Mouse (Mus musculus) heart, embryonic 14.5 days (tissue): ENCODE results near the gene Lbh. TPM values are rescaled to one million over a fixed set of nuclear protein-coding genes. Genes with fewer than 3 reads are reported as not detected.

Experiments used
- ATAC-seq: fragments of 200-750 bp; cut with Nextera tagmentation; 2 replicates; pipeline ENCODE4 v1.8.0; 2017; ENCODE audit warnings: low read depth, moderate TSS enrichment; ENCODE audit not compliant: insufficient number of reproducible peaks, insufficient read depth, low FRiP score
- H3K27ac ChIP-seq, 2 experiments: fragments of 200-500 bp in 1 of 2; fragments of 300-500 bp in 1 of 2; sonication (generic) in 1 of 2; replicated peaks in 1 of 2; 2 replicates each; pipeline ENCODE4 v1.5.1; 2012 to 2014; ENCODE audit warnings: low read depth in 2 of 2, low read length in 2 of 2, control low read depth in 1 of 2, mild to moderate bottlenecking in 1 of 2, mixed read lengths in 1 of 2; ENCODE audit not compliant: control insufficient read depth in 1 of 2, insufficient read depth in 1 of 2
- H3K27me3 ChIP-seq: fragments of 300-500 bp; sonication (generic); 2 replicates; pipeline ENCODE4 v1.6.1; 2014; ENCODE audit warnings: mild to moderate bottlenecking, low read length, control low read depth; ENCODE audit not compliant: control insufficient read depth, insufficient read depth
- H3K36me3 ChIP-seq: fragments of 300-500 bp; sonication (generic); 2 replicates; pipeline ENCODE4 v1.6.1; 2014; ENCODE audit warnings: mild to moderate bottlenecking, control low read depth, low read length, mixed read lengths; ENCODE audit not compliant: control insufficient read depth, insufficient read depth
- H3K4me1 ChIP-seq, 2 experiments: fragments of 200-500 bp in 1 of 2; fragments of 300-500 bp in 1 of 2; sonication (generic) in 1 of 2; 2 replicates each; pipeline ENCODE4 v1.6.1; 2012 to 2014; ENCODE audit warnings: low read length in 2 of 2, control low read depth in 1 of 2, mixed read lengths in 1 of 2; ENCODE audit not compliant: control insufficient read depth in 2 of 2, insufficient read depth in 2 of 2
- H3K4me2 ChIP-seq: fragments of 300-500 bp; sonication (generic); 2 replicates; pipeline ENCODE4 v1.6.1; 2014; ENCODE audit warnings: mild to moderate bottlenecking, low read length
- H3K4me3 ChIP-seq, 2 experiments: fragments of 200-500 bp in 1 of 2; fragments of 300-500 bp in 1 of 2; sonication (generic) in 1 of 2; 2 replicates each; pipeline ENCODE4 v1.5.1; 2012 to 2014; ENCODE audit warnings: low read length in 2 of 2, mild to moderate bottlenecking in 2 of 2, control low read depth in 1 of 2, low read depth in 1 of 2, moderate library complexity in 1 of 2; ENCODE audit not compliant: control insufficient read depth in 1 of 2, insufficient read depth in 1 of 2
- H3K9ac ChIP-seq: fragments of 300-500 bp; sonication (generic); 2 replicates; pipeline ENCODE4 v1.6.1; 2014; ENCODE audit warnings: mild to moderate bottlenecking, low read length
- H3K9me3 ChIP-seq: fragments of 300-500 bp; sonication (generic); 2 replicates; pipeline ENCODE4 v1.6.1; 2016; ENCODE audit warnings: low read length, control low read depth; ENCODE audit not compliant: control insufficient read depth
- WGBS: fragments of 180-500 bp; shearing (Covaris S2); extraction: QIAGEN DNeasy Blood & Tissue Kit; methylation state at CpG from one replicate; pipeline ENCODE4 v1.1.7; 2014; 5-methylcytosine and 5-hydroxymethylcytosine counted together
- polyA plus RNA-seq: library from polyadenylated mRNA; unstranded; fragments of >200 nt; fragmentation: Nextera tagmentation; extraction: Ambion mirVana; gene quantifications from 2 replicates; pipeline ENCODE4 v1.2.1, GENCODE M21; 2014

The Lbh gene
- polyA plus RNA-seq, 1 experiment from 2014 or later, result 36.2 TPM

- peak overlapping the region in 1 of 2 experiments; percentile 55; a peak in 1 of 4 replicates for H3K27ac ChIP-seq
- peaks cover 27% of the 10 kb centered on the region in 2 experiments for H3K4me1 ChIP-seq
- no peaks in the 10 kb centered on the region for H3K27me3 ChIP-seq
- 26% methylated on average over 9 of the region's 9 CpGs for WGBS
- H3K9ac ChIP-seq, result no peak overlapping the region
- no peaks in the 10 kb centered on the region for H3K9me3 ChIP-seq
- peak overlapping the region; percentile 16; the same call in 1 of the 2 replicates for H3K4me2 ChIP-seq
- ATAC-seq, result peak; percentile 54; the same call in 1 of the 2 replicates
- H3K36me3 ChIP-seq, result no peaks in the 10 kb centered on the region
- no peak overlapping the region for H3K4me3 ChIP-seq
Measured at GRCm38 (mm10) chr17:72903921-72904421, 14.1 kb upstream of the Lbh start.

GRCm38 (mm10) chr17:72904873-72905272, 13.2 kb upstream of the Lbh start:
- Histone ChIP-seq H3K36me3 (no peaks in the 10 kb centered on the region), H3K27ac (no peak overlapping the region), H3K9ac (no peak overlapping the region; the same call in 1 of the 2 replicates), H3K9me3 (no peaks in the 10 kb centered on the region), H3K4me1 (peaks cover 27% of the 10 kb centered on the region in 2 experiments), H3K4me3 (no peak overlapping the region), H3K27me3 (no peaks in the 10 kb centered on the region), H3K4me2 (no peak overlapping the region)
- no peak for ATAC-seq
- WGBS, result 70% methylated on average over 7 of the region's 7 CpGs

GRCm38 (mm10) chr17:72906231-72906896, 11.7 kb upstream of the Lbh start:
- H3K4me3 ChIP-seq, result no peak overlapping the region
- no peaks in the 10 kb centered on the region for H3K9me3 ChIP-seq
- ATAC-seq, result no peak
- no peaks in the 10 kb centered on the region for H3K27me3 ChIP-seq
- no peak overlapping the region for H3K9ac ChIP-seq
- peaks cover 25 to 31% of the 10 kb centered on the region in 2 experiments for H3K4me1 ChIP-seq
- WGBS, result 53% methylated on average over 10 of the region's 10 CpGs
- no peak overlapping the region for H3K4me2 ChIP-seq
- H3K36me3 ChIP-seq, result no peaks in the 10 kb centered on the region
- H3K27ac ChIP-seq, result no peak overlapping the region

GRCm38 (mm10) chr17:72907211-72907610, 10.9 kb upstream of the Lbh start:
- no peak overlapping the region for H3K27ac ChIP-seq
- peaks cover 30 to 39% of the 10 kb centered on the region in 2 experiments for H3K4me1 ChIP-seq
- H3K27me3 ChIP-seq, result no peaks in the 10 kb centered on the region
- no peak overlapping the region for H3K9ac ChIP-seq
- no peak overlapping the region for H3K4me2 ChIP-seq
- no peak overlapping the region for H3K4me3 ChIP-seq
- ATAC-seq, result no peak
- no peaks in the 10 kb centered on the region for H3K9me3 ChIP-seq
- no peaks in the 10 kb centered on the region for H3K36me3 ChIP-seq
- 88% methylated on average over 9 of the region's 9 CpGs for WGBS

- Histone ChIP-seq H3K36me3 (no peaks in the 10 kb centered on the region), H3K4me1 (peaks cover 30 to 45% of the 10 kb centered on the region in 2 experiments)
- WGBS, result 89% methylated on average over 8 of the region's 8 CpGs
Measured at GRCm38 (mm10) chr17:72907777-72908176, 10.3 kb upstream of the Lbh start.

GRCm38 (mm10) chr17:72908561-72908960, 9.5 kb upstream of the Lbh start:
- H3K4me2 ChIP-seq, result no peak overlapping the region
- H3K36me3 ChIP-seq, result no peaks in the 10 kb centered on the region
- no peak overlapping the region for H3K9ac ChIP-seq
- H3K27me3 ChIP-seq, result no peaks in the 10 kb centered on the region
- WGBS, result 88% methylated on average over 3 of the region's 3 CpGs
- no peak overlapping the region for H3K27ac ChIP-seq
- H3K4me3 ChIP-seq, result no peak overlapping the region
- ATAC-seq, result no peak
- peaks cover 28 to 51% of the 10 kb centered on the region in 2 experiments for H3K4me1 ChIP-seq
- H3K9me3 ChIP-seq, result no peaks in the 10 kb centered on the region

More at GRCm38 (mm10) chr17:72907777-72908176, 10.3 kb upstream of the Lbh start:
- no peak for ATAC-seq
- Histone ChIP-seq H3K4me2 (no peak overlapping the region), H3K27me3 (no peaks in the 10 kb centered on the region), H3K4me3 (no peak overlapping the region), H3K9me3 (no peaks in the 10 kb centered on the region), H3K27ac (no peak overlapping the region), H3K9ac (no peak overlapping the region)

GRCm38 (mm10) chr17:72909061-72909852, 8.8 kb upstream of the Lbh start:
- Histone ChIP-seq H3K9me3 (no peaks in the 10 kb centered on the region), H3K4me2 (no peak overlapping the region), H3K4me1 (peaks cover 22 to 50% of the 10 kb centered on the region in 2 experiments), H3K4me3 (no peak overlapping the region), H3K27me3 (no peaks in the 10 kb centered on the region), H3K27ac (no peak overlapping the region), H3K36me3 (no peaks in the 10 kb centered on the region), H3K9ac (no peak overlapping the region)
- 87% methylated on average over 7 of the region's 7 CpGs for WGBS
- no peak for ATAC-seq
